Mouse (Mus musculus): ENCODE measurements around the gene Nlrp9a. TPM values are rescaled to one million over a fixed set of nuclear protein-coding genes. Genes with fewer than 3 reads are reported as not detected.
"Not testable (repeated sequence)": the region's sequence is repeated elsewhere in the genome, so short reads cannot be mapped to it uniquely, and the experiment has no call there.

Nlrp9a gene
- not detected in 2 replicates for polyA plus RNA-seq (2014; fragmentation: Nextera tagmentation; extraction: Ambion mirVana)

DNA sequence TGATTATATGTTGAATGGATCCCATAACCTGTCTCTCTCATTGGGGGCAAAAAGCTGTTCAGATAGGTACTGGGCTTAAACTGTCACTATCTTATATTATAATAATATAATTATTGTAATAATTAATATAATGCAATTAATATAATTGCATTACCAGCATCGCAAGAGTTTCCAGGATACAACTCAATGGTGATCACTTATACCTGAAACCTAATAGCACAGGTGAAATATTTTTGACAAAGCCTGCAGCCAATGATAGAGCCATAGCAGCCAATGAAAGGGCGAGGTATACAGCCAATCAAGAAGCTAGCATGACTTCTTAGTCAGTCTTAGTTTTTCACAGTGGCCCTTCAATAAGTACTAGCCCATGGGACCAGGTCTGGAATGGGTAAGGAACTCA, at the start of gene Nlrp9a:
TSS of gene Nlrp9a (plus strand) at position 301 of the 400 bp plus-strand sequence.
- H3K9me3 ChIP-seq (ENCODE audit: control insufficient read depth, low read length); H3K9ac ChIP-seq (replicated peaks; ENCODE audit: low read depth, low read length); H3K36me3 ChIP-seq (ENCODE audit: control insufficient read depth, insufficient read depth, low read length); H3K4me2 ChIP-seq (ENCODE audit: low read depth, low read length); H3K4me3 ChIP-seq (ENCODE audit: low read depth, low read length); H3K27ac ChIP-seq (ENCODE audit: low read depth, low read length); ATAC-seq (ENCODE audit: low read depth); H3K4me1 ChIP-seq (ENCODE audit: control insufficient read depth, insufficient read depth, low read length); H3K27me3 ChIP-seq (ENCODE audit: control insufficient read depth, insufficient read depth, low read length): not testable (repeated sequence)
- 68% methylated on average over 2 of the region's 2 CpGs for WGBS

- WGBS, result 82% methylated on average over 18 of the region's 18 CpGs
- H3K9ac ChIP-seq (replicated peaks; ENCODE audit: low read depth, low read length); H3K4me3 ChIP-seq (ENCODE audit: low read depth, low read length); H3K9me3 ChIP-seq (ENCODE audit: control insufficient read depth, low read length); H3K4me2 ChIP-seq (ENCODE audit: low read depth, low read length); H3K27me3 ChIP-seq (ENCODE audit: control insufficient read depth, insufficient read depth, low read length); H3K27ac ChIP-seq (ENCODE audit: low read depth, low read length); H3K36me3 ChIP-seq (ENCODE audit: control insufficient read depth, insufficient read depth, low read length); H3K4me1 ChIP-seq (ENCODE audit: control insufficient read depth, insufficient read depth, low read length); ATAC-seq (ENCODE audit: low read depth): not testable (repeated sequence)
Measured at GRCm38 (mm10) chr7:26489514-26489913, 45.3 kb upstream of the Nlrp9a start.

GRCm38 (mm10) chr7:26589077-26589476, 54.3 kb downstream of the Nlrp9a start:
- no peak overlapping the region for H3K4me3 ChIP-seq (ENCODE audit: low read depth, low read length)
- H3K4me2 ChIP-seq (ENCODE audit: low read depth, low read length), result no peak overlapping the region
- no peaks in the 10 kb centered on the region for H3K27me3 ChIP-seq (ENCODE audit: control insufficient read depth, insufficient read depth, low read length)
- ATAC-seq (ENCODE audit: low read depth), result no peak
- H3K9ac ChIP-seq (replicated peaks; ENCODE audit: low read depth, low read length), result no peak overlapping the region
- H3K27ac ChIP-seq (ENCODE audit: low read depth, low read length), result no peak overlapping the region
- no peaks in the 10 kb centered on the region for H3K36me3 ChIP-seq (ENCODE audit: control insufficient read depth, insufficient read depth, low read length)
- H3K4me1 ChIP-seq (ENCODE audit: control insufficient read depth, insufficient read depth, low read length), result no peaks in the 10 kb centered on the region
- no peaks in the 10 kb centered on the region for H3K9me3 ChIP-seq (ENCODE audit: control insufficient read depth, low read length)

DNA sequence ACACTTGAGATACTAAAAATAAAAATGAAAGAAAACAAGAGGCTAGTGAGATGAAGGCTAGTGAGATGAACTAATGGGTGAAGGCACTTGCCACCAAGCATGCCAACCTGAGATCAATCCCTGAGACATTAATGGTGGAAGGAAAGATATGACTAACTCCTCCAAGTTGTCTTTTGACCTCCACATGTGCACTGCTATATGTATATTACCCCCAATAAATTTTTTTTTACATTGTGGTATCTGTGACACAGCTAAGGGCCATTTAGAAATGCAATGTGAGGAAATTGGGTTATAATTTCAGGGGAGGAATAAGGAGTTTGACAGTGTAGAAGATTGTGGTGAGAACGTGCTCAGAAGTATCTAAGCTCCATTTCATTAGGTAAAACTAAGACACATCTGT, 55.0 kb downstream of the Nlrp9a start:
- Histone ChIP-seq H3K9ac (replicated peaks; ENCODE audit: low read depth, low read length) (no peak overlapping the region), H3K9me3 (ENCODE audit: control insufficient read depth, low read length) (no peaks in the 10 kb centered on the region), H3K4me1 (ENCODE audit: control insufficient read depth, insufficient read depth, low read length) (no peaks in the 10 kb centered on the region), H3K27me3 (ENCODE audit: control insufficient read depth, insufficient read depth, low read length) (no peaks in the 10 kb centered on the region), H3K4me3 (ENCODE audit: low read depth, low read length) (no peak overlapping the region), H3K4me2 (ENCODE audit: low read depth, low read length) (no peak overlapping the region), H3K27ac (ENCODE audit: low read depth, low read length) (no peak overlapping the region), H3K36me3 (ENCODE audit: control insufficient read depth, insufficient read depth, low read length) (no peaks in the 10 kb centered on the region)
- 73% methylated on average over 1 of the region's 1 CpGs for WGBS
- ATAC-seq (ENCODE audit: low read depth), result no peak

GRCm38 (mm10) chr7:26618364-26618763, 83.5 kb downstream of the Nlrp9a start, which contains the start of gene Vmn1r185:
Vmn1r185 (minus strand) TSS chr7:26618464.
- H3K27ac ChIP-seq (ENCODE audit: low read depth, low read length); H3K4me1 ChIP-seq (ENCODE audit: control insufficient read depth, insufficient read depth, low read length); H3K4me2 ChIP-seq (ENCODE audit: low read depth, low read length); H3K36me3 ChIP-seq (ENCODE audit: control insufficient read depth, insufficient read depth, low read length); H3K4me3 ChIP-seq (ENCODE audit: low read depth, low read length); ATAC-seq (ENCODE audit: low read depth); H3K9me3 ChIP-seq (ENCODE audit: control insufficient read depth, low read length); H3K9ac ChIP-seq (replicated peaks; ENCODE audit: low read depth, low read length); H3K27me3 ChIP-seq (ENCODE audit: control insufficient read depth, insufficient read depth, low read length): not testable (repeated sequence)
- 79% methylated on average over 1 of the region's 1 CpGs for WGBS

Small RNA genes within 50 kb of the gene (microRNA-seq; reads per million reads assigned to microRNA genes)
- gene Gm25947, result not detected

Other genes starting within 250 kb of the Nlrp9a start
- gene Cyp2a4, start 227.9 kb upstream of the Nlrp9a start, polyA plus RNA-seq (2014; fragmentation: Nextera tagmentation; extraction: Ambion mirVana), result not detected in 2 replicates
- gene Nlrp9c, start 131.3 kb upstream of the Nlrp9a start, polyA plus RNA-seq (2014; fragmentation: Nextera tagmentation; extraction: Ambion mirVana), result not detected in 2 replicates
- gene Nlrp4a, start 99.9 kb upstream of the Nlrp9a start, polyA plus RNA-seq (2014; fragmentation: Nextera tagmentation; extraction: Ambion mirVana), result not detected in 2 replicates
- not detected in 2 replicates for gene Vmn1r185, start 83.4 kb downstream of the Nlrp9a start, polyA plus RNA-seq (2014; fragmentation: Nextera tagmentation; extraction: Ambion mirVana)
- gene Cyp2b23, start 151.4 kb downstream of the Nlrp9a start, polyA plus RNA-seq (2014; fragmentation: Nextera tagmentation; extraction: Ambion mirVana), result not detected in 2 replicates
- 0.46 and 0.82 TPM in 2 replicates for gene Cyp2b19, start 222.1 kb downstream of the Nlrp9a start, polyA plus RNA-seq (2014; fragmentation: Nextera tagmentation; extraction: Ambion mirVana)